25 mouse cellular contexts compared by ENCODE assay signal in genomic region chr3:136640544-136641230, GRCm38 (mm10). TPM values are rescaled to one million over a fixed set of nuclear protein-coding genes. Genes with fewer than 3 reads are reported as not detected.
A peak's percentile ranks its signal among the peaks of the same experiment; 100 is the strongest.
DNase-seq lines count a peak whose midpoint lies in the region; ATAC-seq and TF ChIP-seq lines count a peak whose summit lies in the region.
"Had no signal": no experiment of that assay in that cellular context is flagged by ENCODE, and none has a peak within 500 bp of the region (broad histone marks: within the 10 kb centered on the region; RNA-seq: fewer than 3 reads in every experiment).

No protein-coding gene starts in this region.

- 46% methylated on average over 5 of the region's 5 CpGs for WGBS in liver, adult 2 months
- WGBS in liver, embryonic 11.5 days = 69% methylated on average over 5 of the region's 5 CpGs

- DNase-seq in liver, adult 2 months (ENCODE audit: extremely low read depth, low read depth, low spot score) = peak; percentile 75
- DNase-seq in liver, embryonic 11.5 days (ENCODE audit: low spot score) = no peak
- DNase-seq in NIH3T3 (ENCODE audit: low read depth) = peak; percentile 93
- peak; percentile 35 for DNase-seq in adrenal gland, postnatal 36 days
- DNase-seq in spleen, postnatal 4 days (ENCODE audit: low spot score in 2 of 2) = no peak
- no peak for DNase-seq in left cerebral cortex, postnatal 14 days (ENCODE audit: low spot score in 2 of 2)
- DNase-seq: cerebellum, adult 11 months; kidney, adult 8-10 months; kidney, postnatal 14 days; liver, embryonic 13.5 days; lung, adult 2 months; right cerebral cortex, postnatal 14 days; thymus, postnatal 14 days had no signal

- no peaks in the 10 kb centered on the region for H3K27me3 ChIP-seq in liver, adult 2 months (ENCODE audit: control insufficient read depth, insufficient read depth, low read length)
- no peaks in the 10 kb centered on the region for H3K27me3 ChIP-seq in liver, embryonic 11.5 days (replicated peaks; ENCODE audit: control insufficient read depth, insufficient read depth, low read length)
- H3K27me3 ChIP-seq: embryonic facial prominence, embryonic 12.5 days; forebrain, embryonic 13.5 days; intestine, embryonic 15.5 days; limb, embryonic 12.5 days; liver, embryonic 13.5 days; megakaryocyte, embryonic 14.5 days; midbrain, embryonic 13.5 days had no signal

- H3K36me3 ChIP-seq in liver, adult 2 months (ENCODE audit: control insufficient read depth, insufficient read depth, low read length) = no peaks in the 10 kb centered on the region
- H3K36me3 ChIP-seq in liver, embryonic 11.5 days (ENCODE audit: control insufficient read depth, insufficient read depth, low read length) = no peaks in the 10 kb centered on the region
- H3K36me3 ChIP-seq: embryonic facial prominence, embryonic 12.5 days; intestine, embryonic 15.5 days; limb, embryonic 12.5 days; liver, embryonic 13.5 days; midbrain, embryonic 13.5 days had no signal

- peaks cover 3% of the 10 kb centered on the region; the same call in 1 of the 2 replicates for H3K4me1 ChIP-seq in liver, adult 2 months (ENCODE audit: control insufficient read depth, insufficient read depth, low read length)
- no peaks in the 10 kb centered on the region for H3K4me1 ChIP-seq in liver, embryonic 11.5 days (replicated peaks; ENCODE audit: control insufficient read depth, insufficient read depth, low read length)
- H3K4me1 ChIP-seq: embryonic facial prominence, embryonic 12.5 days; forebrain, embryonic 13.5 days; intestine, embryonic 15.5 days; limb, embryonic 12.5 days; liver, embryonic 13.5 days; megakaryocyte, embryonic 14.5 days; midbrain, embryonic 13.5 days had no signal

- no peak overlapping the region for H3K27ac ChIP-seq in liver, adult 2 months (replicated peaks; ENCODE audit: insufficient read depth, low read depth, low read length)
- no peak overlapping the region for H3K27ac ChIP-seq in liver, embryonic 11.5 days (ENCODE audit: low read depth, low read length)
- H3K27ac ChIP-seq: embryonic facial prominence, embryonic 12.5 days; forebrain, embryonic 13.5 days; intestine, embryonic 15.5 days; limb, embryonic 12.5 days; liver, embryonic 13.5 days; midbrain, embryonic 13.5 days had no signal

- TF ChIP-seq POLR2A in liver, adult 2 months (IDR thresholded peaks at IDR 0.05; ENCODE audit: extremely low read depth, insufficient read depth, low read length) = no peak

- H3K4me2 ChIP-seq in liver, embryonic 11.5 days = no peak overlapping the region
- H3K4me2 ChIP-seq: embryonic facial prominence, embryonic 12.5 days; forebrain, embryonic 13.5 days; heart, embryonic 11.5 days; intestine, embryonic 15.5 days; limb, embryonic 12.5 days; liver, embryonic 13.5 days; midbrain, embryonic 13.5 days had no signal

- TF ChIP-seq CTCF in liver, adult 2 months (IDR thresholded peaks at IDR 0.05; ENCODE audit: low read depth, low read length) = no peak

- H3K9ac ChIP-seq in liver, adult 2 months (ENCODE audit: low read depth, low read length) = no peak overlapping the region
- no peak overlapping the region for H3K9ac ChIP-seq in liver, embryonic 11.5 days (ENCODE audit: low read depth, low read length)
- H3K9ac ChIP-seq: embryonic facial prominence, embryonic 12.5 days; forebrain, embryonic 13.5 days; intestine, embryonic 15.5 days; limb, embryonic 12.5 days; liver, embryonic 13.5 days; midbrain, embryonic 13.5 days had no signal

- no peak overlapping the region for H3K4me3 ChIP-seq in liver, adult 2 months (ENCODE audit: insufficient read depth, low read depth, low read length)
- no peak overlapping the region for H3K4me3 ChIP-seq in liver, embryonic 11.5 days (ENCODE audit: low read depth, low read length)
- H3K4me3 ChIP-seq: embryonic facial prominence, embryonic 12.5 days; erythroblast, embryonic 14.5 days; forebrain, embryonic 13.5 days; intestine, embryonic 15.5 days; limb, embryonic 12.5 days; liver, embryonic 13.5 days; megakaryocyte, embryonic 14.5 days; midbrain, embryonic 13.5 days had no signal

- no peaks in the 10 kb centered on the region for H3K79me2 ChIP-seq in liver, adult 2 months (ENCODE audit: control insufficient read depth, insufficient read depth, low read length)

- ATAC-seq in liver, embryonic 11.5 days (replicated peaks; ENCODE audit: low FRiP score) = no peak
- no peak for ATAC-seq in erythroblast, adult 5-6 weeks (replicated peaks; ENCODE audit: low FRiP score, poor library complexity, severe bottlenecking)
- ATAC-seq: activated CD4-positive, CD25-positive, alpha-beta regulatory T cell, adult 4 months; CD4-positive, CD25-positive, alpha-beta regulatory T cell, adult 4 months; forebrain, embryonic 13.5 days; hindbrain, embryonic 16.5 days; intestine, embryonic 15.5 days; midbrain, embryonic 13.5 days had no signal

- H3K9me3 ChIP-seq in liver, embryonic 11.5 days (ENCODE audit: control insufficient read depth, low read length) = no peaks in the 10 kb centered on the region
- H3K9me3 ChIP-seq: embryonic facial prominence, embryonic 12.5 days; forebrain, embryonic 13.5 days; intestine, embryonic 15.5 days; limb, embryonic 12.5 days; liver, embryonic 13.5 days; megakaryocyte, embryonic 14.5 days; midbrain, embryonic 13.5 days had no signal

- intact Hi-C loops in left cerebral cortex, postnatal 14 days (cut with DNase I) = no loop called here

RNA-seq across cellular contexts. Expression of gene Ppp3ca, which starts 29.2 kb away (rescaled TPM):
- total RNA-seq in liver, adult 2 months (2014; rRNA removed) = 21.7 and 23.0 TPM in 2 replicates
- polyA plus RNA-seq in liver, adult 2 months (2012; rRNA removed) = 9.0 and 9.8 TPM in 2 replicates
- 28.7 and 30.7 TPM in 2 replicates for polyA plus RNA-seq in liver, embryonic 11.5 days (2014; fragmentation: Nextera tagmentation; extraction: Ambion mirVana)
- 10 to 100 TPM; 35.1 to 67.2 TPM for total RNA-seq in adrenal gland, postnatal 36 days (2021)
- total RNA-seq in erythroblast, adult 5-6 weeks (2015; ENCODE audit: low replicate concordance) = 23.2 and 23.8 TPM in 2 replicates
- total RNA-seq in erythroblast, adult 5-6 weeks (2017; ENCODE audit: low replicate concordance) = 19.4 and 25.1 TPM in 2 replicates
- 100 to 1,000 TPM; 725 to 756 TPM for total RNA-seq in left cerebral cortex, postnatal 14 days (2021)

Comparison
In these comparisons a context has a peak if more than half of its experiments do, and no peak if none do; other contexts are left out.
1. DNase-seq: peak in liver, adult 2 months (single experiment), NIH3T3 (single experiment) and adrenal gland, postnatal 36 days (2 of 2); none in liver, embryonic 11.5 days (single experiment), spleen, postnatal 4 days (0 of 2) and left cerebral cortex, postnatal 14 days (0 of 2).
2. RNA of gene Ppp3ca, which starts 29.2 kb away (total RNA-seq): 725 to 756 TPM in left cerebral cortex, postnatal 14 days; 35.1 to 67.2 TPM in adrenal gland, postnatal 36 days, 19.4 to 25.1 TPM in erythroblast, adult 5-6 weeks and 21.7 to 23.0 TPM in liver, adult 2 months; every median in the first group is over 10 times any median in the second.